Mouse (Mus musculus): ENCODE measurements at regions not wholly inside any gene's neighbourhood (a gene's known extent, or its start where the extent isn't known, plus 50 kb on each side); places are given as distances from the start of the nearest gene placed in this dataset.
A peak's percentile ranks its signal among the peaks of the same experiment; 100 is the strongest.
"Not testable (repeated sequence)": the region's sequence is repeated elsewhere in the genome, so short reads cannot be mapped to it uniquely, and the experiment has no call there.

DNA sequence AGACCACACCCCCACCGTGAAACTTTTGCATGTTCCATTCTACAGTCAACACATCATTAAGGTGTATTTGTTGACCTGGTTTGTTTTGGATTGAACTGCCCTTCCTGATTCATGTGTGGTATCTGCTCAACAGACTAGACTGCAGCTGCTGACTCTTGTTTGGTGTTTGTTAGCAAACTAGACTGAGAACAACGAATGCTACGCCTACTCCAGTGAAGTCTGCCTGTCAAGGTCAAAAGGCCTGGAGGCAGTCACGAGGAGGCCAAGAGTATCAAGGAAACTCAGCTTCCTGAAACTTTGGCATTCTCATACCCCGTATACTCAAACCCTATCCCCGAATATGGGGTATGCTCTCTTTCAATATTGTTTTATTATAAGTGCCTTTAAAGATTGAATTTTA, 194.2 kb upstream of the Spin1 start:
- 76% methylated on average over 6 of the region's 6 CpGs for WGBS
- not testable (repeated sequence) for H3K27me3 ChIP-seq; H3K9me3 ChIP-seq; ATAC-seq (ENCODE audit: insufficient number of reproducible peaks, insufficient read depth, low FRiP score, low TSS enrichment, low read depth); H3K4me3 ChIP-seq; H3K4me2 ChIP-seq; H3K36me3 ChIP-seq; H3K4me1 ChIP-seq; H3K27ac ChIP-seq; H3K9ac ChIP-seq

DNA sequence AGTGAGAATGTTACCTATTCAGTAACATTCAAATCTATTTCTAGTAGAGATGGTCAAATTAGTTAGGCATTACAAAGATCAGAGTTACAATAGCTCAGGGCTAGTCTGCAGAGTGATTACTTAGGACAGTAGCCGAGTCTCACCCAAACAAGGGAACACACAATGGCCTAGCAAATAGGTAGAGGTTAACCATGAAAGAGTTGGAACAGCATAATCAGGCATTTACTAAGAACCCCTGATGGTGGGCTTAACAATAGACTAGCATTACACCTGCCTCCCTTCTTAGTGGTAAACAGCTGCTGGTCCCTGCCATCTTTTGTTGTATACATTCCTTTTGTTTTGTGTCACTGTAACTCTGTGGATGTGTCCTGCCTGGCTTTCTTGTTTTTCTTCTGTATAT, 193.8 kb upstream of the Spin1 start:
- H3K4me2 ChIP-seq: no peak overlapping the region
- ATAC-seq (ENCODE audit: insufficient number of reproducible peaks, insufficient read depth, low FRiP score, low TSS enrichment, low read depth): no peak
- H3K9ac ChIP-seq: no peak overlapping the region
- H3K9me3 ChIP-seq: no peaks in the 10 kb centered on the region
- WGBS: 89% methylated on average over 1 of the region's 1 CpGs
- H3K27me3 ChIP-seq: no peaks in the 10 kb centered on the region
- H3K4me1 ChIP-seq: no peaks in the 10 kb centered on the region
- no peaks in the 10 kb centered on the region for H3K36me3 ChIP-seq
- no peak overlapping the region for H3K27ac ChIP-seq
- H3K4me3 ChIP-seq: no peak overlapping the region

DNA sequence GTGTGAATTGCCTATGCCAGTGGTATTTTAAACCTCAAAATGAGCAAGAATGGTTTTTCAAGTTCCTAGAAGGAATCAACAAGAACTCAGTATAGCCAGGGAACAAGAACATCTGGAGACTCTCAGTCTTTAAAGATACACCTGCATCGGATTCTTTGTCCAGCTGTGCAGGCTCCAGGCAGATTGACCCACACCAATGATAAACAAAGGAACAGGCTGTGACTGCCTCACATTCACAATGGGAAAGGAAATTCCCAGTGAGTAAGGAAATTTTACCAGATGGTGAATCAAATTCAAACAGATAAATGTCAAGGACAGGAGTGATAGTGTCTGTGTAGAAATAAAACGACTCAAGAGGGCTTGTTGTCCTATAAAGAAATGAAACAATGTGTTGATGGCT, 187.9 kb upstream of the Spin1 start:
- 70% methylated on average over 2 of the region's 2 CpGs for WGBS
- not testable (repeated sequence) for ATAC-seq (ENCODE audit: insufficient number of reproducible peaks, insufficient read depth, low FRiP score, low TSS enrichment, low read depth)

DNA sequence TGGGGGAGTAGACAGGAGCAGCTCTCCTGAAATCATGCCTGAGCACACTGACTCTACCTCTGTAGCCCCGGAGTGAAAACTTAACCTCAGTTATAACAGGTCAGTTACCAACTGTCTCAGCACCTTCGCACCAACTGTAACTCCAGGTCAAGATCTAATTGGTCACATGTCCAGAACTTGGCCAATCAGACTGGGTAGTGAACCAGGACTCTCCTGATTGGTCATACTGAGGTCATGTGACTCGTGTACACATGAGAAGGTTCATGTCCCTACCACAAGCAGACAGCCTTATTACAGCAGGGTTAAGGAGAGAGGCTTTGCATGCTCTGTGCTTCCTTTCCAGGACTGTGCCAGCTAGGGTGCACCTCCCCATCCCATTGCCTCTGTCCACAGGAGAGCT, 166.7 kb upstream of the Spin1 start:
- not testable (repeated sequence) for H3K27ac ChIP-seq; H3K4me3 ChIP-seq; H3K4me2 ChIP-seq; H3K4me1 ChIP-seq; ATAC-seq (ENCODE audit: insufficient number of reproducible peaks, insufficient read depth, low FRiP score, low TSS enrichment, low read depth); H3K27me3 ChIP-seq; H3K9ac ChIP-seq; H3K9me3 ChIP-seq; H3K36me3 ChIP-seq
- WGBS: 77% methylated on average over 3 of the region's 3 CpGs

More for the DNA sequence above, 187.9 kb upstream of the Spin1 start:
- H3K4me3 ChIP-seq, H3K4me2 ChIP-seq, H3K36me3 ChIP-seq, H3K27me3 ChIP-seq, H3K9ac ChIP-seq, H3K27ac ChIP-seq, H3K4me1 ChIP-seq, H3K9me3 ChIP-seq: not testable (repeated sequence)

DNA sequence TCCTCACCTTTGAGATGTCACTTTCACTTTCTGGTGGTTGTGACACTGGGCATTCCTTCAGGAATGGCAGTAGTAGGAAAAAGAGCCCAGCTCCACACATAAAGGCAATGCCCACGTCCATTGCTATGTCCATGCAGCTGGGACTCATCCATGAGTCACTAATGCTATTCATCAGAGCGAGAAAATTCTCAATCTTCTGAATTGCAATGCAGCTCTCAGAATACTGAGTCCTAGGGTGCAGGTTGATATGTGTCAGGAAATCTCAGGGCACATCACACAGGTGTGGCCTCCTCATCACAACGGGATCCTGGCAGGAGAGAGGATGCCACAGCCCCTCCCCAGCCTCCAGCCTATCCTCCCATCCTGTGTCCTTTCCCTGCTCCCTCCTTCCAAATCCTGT, 158.1 kb upstream of the Spin1 start:
- Histone ChIP-seq H3K27ac (no peak overlapping the region), H3K36me3 (no peaks in the 10 kb centered on the region), H3K9me3 (no peaks in the 10 kb centered on the region), H3K9ac (no peak overlapping the region), H3K4me3 (no peak overlapping the region), H3K4me2 (no peak overlapping the region), H3K4me1 (no peaks in the 10 kb centered on the region), H3K27me3 (no peaks in the 10 kb centered on the region)
- 73% methylated on average over 3 of the region's 3 CpGs for WGBS
- ATAC-seq (ENCODE audit: insufficient number of reproducible peaks, insufficient read depth, low FRiP score, low TSS enrichment, low read depth): no peak

DNA sequence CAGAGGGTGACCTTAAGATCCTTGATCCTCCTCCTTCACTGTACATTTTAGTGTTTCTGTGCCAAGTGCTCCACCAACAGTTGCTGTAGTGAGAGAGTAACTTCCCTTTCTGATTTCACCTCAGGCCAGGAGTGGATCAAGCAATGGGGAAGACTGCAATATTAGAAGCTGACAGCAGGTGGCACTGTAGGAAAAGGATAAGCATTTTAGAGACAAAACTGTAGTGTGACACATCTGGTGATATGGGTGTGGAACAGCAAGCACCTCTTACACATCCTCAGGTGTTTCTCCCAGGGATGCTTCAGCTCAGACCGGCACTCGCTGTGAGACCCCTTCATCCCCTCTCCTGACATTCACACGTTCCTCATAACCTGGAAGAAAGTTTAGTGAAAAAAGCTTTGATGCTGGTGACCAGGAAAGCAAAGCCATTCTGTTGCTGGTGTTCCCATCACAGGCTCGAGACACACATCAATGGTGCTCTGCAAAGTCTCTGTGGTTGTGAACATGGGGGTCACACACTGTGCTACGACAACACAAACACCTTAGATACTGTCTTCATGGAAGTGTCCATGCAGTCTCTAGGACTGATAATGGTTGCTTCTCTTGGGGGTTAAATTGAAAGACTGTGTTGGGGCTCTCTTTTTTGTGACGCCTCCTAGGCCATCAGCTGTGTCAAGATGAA, 151.0 kb upstream of the Spin1 start:
- no peaks in the 10 kb centered on the region for H3K27me3 ChIP-seq
- no peak overlapping the region for H3K9ac ChIP-seq
- no peak overlapping the region for H3K27ac ChIP-seq
- no peaks in the 10 kb centered on the region for H3K4me1 ChIP-seq
- no peaks in the 10 kb centered on the region for H3K9me3 ChIP-seq
- no peaks in the 10 kb centered on the region for H3K36me3 ChIP-seq
- 42% methylated on average over 6 of the region's 6 CpGs for WGBS
- ATAC-seq (ENCODE audit: insufficient number of reproducible peaks, insufficient read depth, low FRiP score, low TSS enrichment, low read depth): peak; percentile 20; the same call in 1 of the 2 replicates
- H3K4me3 ChIP-seq: no peak overlapping the region
- no peak overlapping the region for H3K4me2 ChIP-seq

DNA sequence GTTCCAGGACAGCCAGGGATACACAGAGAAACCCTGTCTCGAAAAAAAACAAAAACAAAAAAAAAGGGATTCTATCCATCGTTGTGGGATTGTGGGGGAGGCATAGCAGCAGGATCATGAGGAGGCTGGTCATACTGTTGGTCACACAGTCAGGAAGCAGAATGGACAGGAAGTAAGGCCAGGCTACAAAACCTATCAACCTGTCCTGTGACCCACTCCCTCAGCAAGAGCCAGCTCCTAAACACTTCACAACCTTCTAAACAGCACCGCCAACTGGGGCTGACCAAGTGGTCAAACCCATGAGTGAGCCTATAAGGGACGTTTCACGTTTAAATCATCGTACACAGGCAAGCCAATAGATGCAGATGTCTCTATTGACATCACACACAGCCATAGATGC, 146.0 kb upstream of the Spin1 start:
- Histone ChIP-seq H3K9me3 (no peaks in the 10 kb centered on the region), H3K9ac (no peak overlapping the region), H3K27ac (no peak overlapping the region), H3K27me3 (no peaks in the 10 kb centered on the region), H3K4me2 (no peak overlapping the region), H3K4me1 (no peaks in the 10 kb centered on the region; the same call in 1 of the 2 replicates), H3K36me3 (no peaks in the 10 kb centered on the region), H3K4me3 (no peak overlapping the region)
- no peak for ATAC-seq (ENCODE audit: insufficient number of reproducible peaks, insufficient read depth, low FRiP score, low TSS enrichment, low read depth)
- WGBS: 89% methylated on average over 6 of the region's 6 CpGs

DNA sequence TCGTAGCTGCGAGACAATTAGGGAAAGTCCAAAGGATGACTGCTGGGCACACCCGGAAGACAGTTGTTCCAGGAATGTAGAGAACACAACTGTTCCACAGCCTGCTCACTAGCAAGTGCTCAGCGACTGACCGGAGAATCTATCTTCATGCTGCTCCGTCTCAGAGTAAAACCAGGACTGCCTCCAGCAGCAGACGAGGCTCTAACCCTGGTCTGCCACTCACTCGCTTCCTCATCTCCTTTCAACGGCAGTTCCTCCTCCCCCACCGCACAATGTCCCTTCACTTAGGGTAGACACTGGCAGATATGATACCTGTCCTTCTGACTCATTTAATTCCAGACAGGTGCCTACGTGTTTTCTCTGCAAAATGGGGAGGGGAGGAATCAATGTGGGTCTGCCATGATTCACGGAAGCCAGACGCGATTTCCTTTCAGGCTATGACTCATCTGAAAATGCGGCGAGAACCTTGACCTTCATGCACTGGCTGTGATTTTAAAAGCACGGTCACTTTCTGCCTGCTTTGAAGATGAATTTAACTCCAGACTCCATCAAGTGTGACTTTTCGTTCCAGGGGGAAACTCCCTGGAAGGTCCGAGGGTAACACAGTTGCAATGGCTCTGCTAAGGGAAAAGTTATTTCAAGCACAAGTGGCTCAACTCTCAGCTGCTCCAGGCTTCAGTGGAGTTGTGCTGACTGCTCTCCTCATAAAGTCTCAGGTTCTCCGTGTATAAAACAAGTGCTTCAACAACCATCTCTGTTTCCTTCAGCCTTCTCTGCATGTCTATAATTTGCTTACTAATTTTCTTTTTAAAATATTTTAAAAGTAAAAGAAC, 142.4 kb upstream of the Spin1 start:
- Histone ChIP-seq H3K36me3 (no peaks in the 10 kb centered on the region), H3K27me3 (no peaks in the 10 kb centered on the region), H3K9me3 (no peaks in the 10 kb centered on the region), H3K4me3 (no peak overlapping the region), H3K4me2 (peak overlapping the region; percentile 29; the same call in 1 of the 2 replicates), H3K27ac (no peak overlapping the region), H3K4me1 (no peaks in the 10 kb centered on the region; the same call in 1 of the 2 replicates), H3K9ac (no peak overlapping the region)
- 50% methylated on average over 20 of the region's 20 CpGs for WGBS
- ATAC-seq (ENCODE audit: insufficient number of reproducible peaks, insufficient read depth, low FRiP score, low TSS enrichment, low read depth): no peak

GRCm38 (mm10) chr13:50960909-50961308, 139.8 kb upstream of the Spin1 start:
- no peaks in the 10 kb centered on the region for H3K27me3 ChIP-seq
- H3K27ac ChIP-seq: no peak overlapping the region
- H3K4me3 ChIP-seq: no peak overlapping the region
- WGBS: 89% methylated on average over 12 of the region's 12 CpGs
- no peak overlapping the region for H3K9ac ChIP-seq
- H3K4me2 ChIP-seq: no peak overlapping the region
- H3K9me3 ChIP-seq: no peaks in the 10 kb centered on the region
- H3K36me3 ChIP-seq: no peaks in the 10 kb centered on the region
- peaks cover 5% of the 10 kb centered on the region; the same call in 1 of the 2 replicates for H3K4me1 ChIP-seq
- ATAC-seq (ENCODE audit: insufficient number of reproducible peaks, insufficient read depth, low FRiP score, low TSS enrichment, low read depth): no peak

DNA sequence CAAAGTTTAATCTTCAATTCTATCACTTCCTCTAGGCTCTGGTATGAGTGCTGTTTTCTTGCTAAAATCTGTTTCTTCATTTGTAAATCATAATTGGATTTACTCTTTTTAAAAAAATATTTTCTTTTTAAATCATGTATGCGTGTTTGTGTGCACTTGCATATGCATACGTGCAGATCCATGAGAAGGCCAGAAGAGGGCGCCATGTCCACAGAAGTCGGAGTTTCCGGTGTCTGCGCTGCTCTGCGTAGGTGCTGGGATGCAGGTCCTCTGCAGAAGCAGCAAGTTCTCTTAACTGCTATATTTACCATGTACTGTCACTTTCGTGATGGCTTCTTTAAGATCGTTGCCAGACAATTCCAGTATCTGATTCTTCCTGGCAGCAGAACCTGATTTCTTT, 136.6 kb upstream of the Spin1 start:
- no peaks in the 10 kb centered on the region for H3K9me3 ChIP-seq
- no peak overlapping the region for H3K4me2 ChIP-seq
- H3K4me3 ChIP-seq: no peak overlapping the region
- peaks cover 11% of the 10 kb centered on the region; the same call in 1 of the 2 replicates for H3K4me1 ChIP-seq
- no peak overlapping the region for H3K9ac ChIP-seq
- no peaks in the 10 kb centered on the region for H3K36me3 ChIP-seq
- no peaks in the 10 kb centered on the region for H3K27me3 ChIP-seq
- ATAC-seq (ENCODE audit: insufficient number of reproducible peaks, insufficient read depth, low FRiP score, low TSS enrichment, low read depth): no peak
- 75% methylated on average over 9 of the region's 9 CpGs for WGBS
- no peak overlapping the region for H3K27ac ChIP-seq

DNA sequence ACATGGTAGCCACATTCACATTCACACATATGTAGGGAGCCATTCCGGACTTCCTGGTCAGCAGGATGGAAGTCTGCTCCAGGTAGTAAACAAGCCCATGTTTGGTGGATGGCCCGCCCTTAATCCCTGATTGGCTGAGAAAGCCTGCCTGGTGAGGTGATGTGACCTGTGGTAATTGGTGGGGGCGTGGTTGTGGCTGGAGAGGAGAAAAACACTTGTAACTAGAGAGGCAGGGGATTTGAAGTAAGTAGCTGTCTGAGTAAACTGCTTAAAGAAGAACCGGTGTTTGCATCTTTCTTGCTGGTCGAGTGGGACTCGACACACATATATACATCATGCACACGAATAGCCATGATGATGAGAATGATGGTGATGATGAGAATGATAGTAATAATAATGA, 135.6 kb upstream of the Spin1 start:
- peaks cover 11% of the 10 kb centered on the region; the same call in 1 of the 2 replicates for H3K4me1 ChIP-seq
- not testable (repeated sequence) for H3K9ac ChIP-seq; H3K4me3 ChIP-seq; ATAC-seq (ENCODE audit: insufficient number of reproducible peaks, insufficient read depth, low FRiP score, low TSS enrichment, low read depth); H3K27me3 ChIP-seq; H3K36me3 ChIP-seq; H3K27ac ChIP-seq; H3K4me2 ChIP-seq; H3K9me3 ChIP-seq
- 61% methylated on average over 7 of the region's 7 CpGs for WGBS

DNA sequence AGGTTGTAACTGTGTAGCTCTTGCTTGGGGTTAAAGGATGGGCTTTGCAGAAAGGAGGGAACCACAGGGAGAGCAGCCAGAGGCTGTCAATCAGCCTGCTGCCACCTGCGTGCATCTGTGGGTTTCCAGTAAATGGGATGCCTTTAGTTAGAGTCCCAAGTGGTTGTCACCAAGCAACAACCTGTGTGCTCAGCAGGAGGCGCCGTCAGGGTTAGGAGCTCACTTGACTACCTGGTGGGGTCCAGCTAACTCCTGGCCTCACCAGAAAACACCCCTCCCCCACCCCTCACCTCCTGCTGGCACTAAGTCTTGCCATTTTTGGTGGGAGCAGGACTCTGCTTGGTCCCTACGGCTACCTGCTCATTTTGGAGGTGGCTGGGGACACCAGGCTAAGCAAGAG, 135.0 kb upstream of the Spin1 start:
- Histone ChIP-seq H3K4me3 (no peak overlapping the region), H3K4me1 (peaks cover 11% of the 10 kb centered on the region; the same call in 1 of the 2 replicates), H3K9me3 (no peaks in the 10 kb centered on the region), H3K27ac (no peak overlapping the region), H3K27me3 (no peaks in the 10 kb centered on the region), H3K9ac (no peak overlapping the region), H3K4me2 (no peak overlapping the region), H3K36me3 (no peaks in the 10 kb centered on the region)
- 61% methylated on average over 4 of the region's 4 CpGs for WGBS
- ATAC-seq (ENCODE audit: insufficient number of reproducible peaks, insufficient read depth, low FRiP score, low TSS enrichment, low read depth): no peak

Data from embryonic facial prominence, embryonic 13.5 days (tissue).